Mouse (Mus musculus) cerebellum, postnatal 25 days (tissue): ENCODE data around the gene Alk.

ENCODE experiments used
- DNase-seq, 2 experiments: peaks; one replicate each; pipeline ENCODE4 v3.0.0; 2021; ENCODE audit warnings: mixed read lengths in 2 of 2

Alk gene

GRCm38 (mm10) chr17:72395956-72396355 lies 208.5 kb downstream of the Alk start:
- DNase-seq, result no peak

DNA sequence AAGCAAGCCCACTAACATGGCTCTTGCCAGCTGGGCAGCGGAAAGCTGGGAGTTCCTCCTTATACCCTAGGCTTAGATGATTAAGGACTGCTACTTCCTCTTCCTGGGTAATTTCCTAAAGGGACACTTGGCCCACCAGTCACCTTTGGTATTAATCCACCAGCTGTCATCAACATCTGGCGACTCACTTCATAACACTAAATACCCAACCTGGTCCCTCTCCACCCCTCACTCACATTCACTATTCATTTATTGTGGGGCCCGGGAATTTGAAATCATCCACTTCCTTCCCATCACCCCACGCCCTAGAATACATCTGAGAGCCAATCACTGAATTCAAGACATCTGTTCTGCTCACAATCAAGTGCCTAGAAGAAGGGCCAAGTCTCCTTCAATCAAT lies 235.4 kb downstream of the Alk start:
- DNase-seq, result no peak

DNA sequence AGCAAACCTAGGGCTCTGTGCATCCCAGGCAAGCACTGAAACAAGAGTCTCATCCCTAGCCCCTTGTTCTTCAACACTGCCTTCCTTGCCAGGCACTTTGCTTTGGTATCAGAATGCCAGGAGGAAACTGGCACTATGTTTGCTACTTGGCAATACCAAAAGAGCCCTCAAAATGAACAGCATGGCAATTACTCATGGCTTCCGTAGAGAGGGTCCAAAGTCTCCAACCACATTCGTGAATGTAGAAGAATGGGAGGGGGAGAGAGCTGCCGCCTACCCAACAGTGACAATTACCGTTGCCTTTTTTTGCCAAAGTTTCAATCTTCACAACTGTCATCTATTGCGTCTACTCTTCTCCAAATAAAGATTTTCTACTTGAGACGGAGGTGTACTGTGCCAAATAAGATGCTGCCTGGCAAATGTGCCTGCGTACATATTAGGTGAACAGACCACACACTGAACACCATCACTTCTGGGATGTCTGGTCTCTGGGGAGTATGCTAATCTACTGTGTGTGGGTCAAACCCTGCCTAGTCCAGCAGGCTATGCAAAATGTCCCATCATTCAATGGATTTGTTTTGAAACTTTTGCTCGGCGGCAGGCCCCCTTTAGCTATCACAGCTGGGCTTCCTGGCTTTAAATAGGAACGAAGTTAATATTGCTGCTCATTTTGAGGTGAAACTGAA lies 241.5 kb downstream of the Alk start:
- no peak for DNase-seq

DNA sequence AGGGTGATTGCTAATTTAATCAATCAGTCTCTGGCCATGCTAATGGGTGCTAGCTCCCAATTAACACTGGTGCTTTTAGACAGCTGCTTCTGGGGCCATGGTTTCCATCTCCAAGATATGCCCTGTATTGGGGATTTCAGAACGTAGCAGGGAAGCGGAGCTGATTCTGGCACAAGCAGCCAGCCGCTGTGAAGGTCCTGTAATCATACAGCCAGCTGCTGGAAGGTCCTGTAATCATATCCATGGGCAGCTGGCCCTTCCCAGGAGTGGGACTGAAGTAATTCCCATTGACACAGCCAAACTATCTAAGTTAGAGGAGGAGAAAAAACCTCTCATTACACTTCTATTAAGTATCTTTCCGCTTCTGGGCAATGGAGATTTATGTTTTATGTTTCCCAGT lies 242.5 kb downstream of the Alk start:
- no peak for DNase-seq

DNA sequence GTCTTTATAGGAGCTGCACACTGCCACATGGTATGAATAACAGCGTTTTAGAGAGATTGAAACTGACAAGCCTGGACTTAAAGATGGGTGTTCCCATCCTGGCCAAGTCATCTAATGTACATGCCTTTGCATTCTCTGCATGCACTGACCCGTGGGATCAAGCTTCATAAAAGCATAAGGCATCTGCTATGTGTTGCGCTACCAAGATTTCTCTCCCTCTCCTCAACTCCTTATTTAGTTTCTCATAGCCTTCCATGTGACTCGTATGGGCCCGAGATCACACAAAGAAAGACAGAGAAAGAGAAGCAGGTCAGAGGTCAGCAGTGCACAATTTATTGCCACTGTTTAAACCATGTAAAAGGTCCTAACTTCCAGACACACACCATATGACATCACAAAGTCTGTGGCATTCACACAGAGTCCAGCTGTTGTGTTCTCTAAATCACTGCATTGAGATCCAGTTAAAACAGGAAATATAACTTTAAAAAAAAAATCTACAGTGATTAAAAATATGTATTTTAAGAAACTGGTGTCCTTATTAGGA lies 247.6 kb downstream of the Alk start:
- DNase-seq, result no peak

- DNase-seq, result no peak
Observed at GRCm38 (mm10) chr17:72339437-72339836, 265.0 kb downstream of the Alk start.

DNA sequence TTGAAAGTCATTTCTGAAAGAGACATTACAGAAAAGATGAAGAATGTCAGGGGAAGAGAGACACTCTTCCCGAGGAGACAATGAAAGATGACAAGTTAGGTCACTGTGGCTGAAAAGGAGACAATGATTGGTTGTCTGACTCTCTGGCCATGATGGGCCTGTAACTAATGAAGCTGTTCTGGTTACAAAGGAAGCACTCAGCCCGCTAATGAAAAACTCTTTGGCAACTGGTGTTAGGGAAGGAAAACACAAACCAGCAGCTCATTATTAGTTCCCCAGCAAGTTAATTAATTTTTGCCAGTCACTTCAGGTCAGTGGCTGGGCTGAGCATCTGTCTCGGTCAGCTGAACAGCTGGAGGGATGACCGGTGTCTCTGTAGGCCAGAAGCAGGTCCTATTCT lies 271.5 kb downstream of the Alk start:
- DNase-seq, result no peak

DNA sequence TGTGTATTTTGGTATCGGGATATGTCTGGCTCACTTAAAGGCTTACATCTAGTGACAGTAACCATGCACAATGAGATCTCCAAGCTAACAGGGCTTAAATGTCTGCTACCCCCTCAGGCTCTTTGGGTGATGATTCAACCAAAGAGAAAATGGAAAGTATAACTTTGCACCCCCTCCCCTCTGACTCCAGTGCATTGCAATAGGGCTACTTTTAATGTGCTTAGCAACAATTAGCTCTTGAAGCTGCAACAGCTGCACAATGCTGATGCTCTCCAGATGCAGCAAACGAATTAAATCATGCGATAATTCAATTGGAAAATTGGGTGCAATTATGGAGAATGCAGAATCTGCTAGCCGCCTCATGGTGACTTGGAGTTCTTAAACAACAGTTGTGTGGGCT lies 278.5 kb downstream of the Alk start:
- no peak for DNase-seq

DNA sequence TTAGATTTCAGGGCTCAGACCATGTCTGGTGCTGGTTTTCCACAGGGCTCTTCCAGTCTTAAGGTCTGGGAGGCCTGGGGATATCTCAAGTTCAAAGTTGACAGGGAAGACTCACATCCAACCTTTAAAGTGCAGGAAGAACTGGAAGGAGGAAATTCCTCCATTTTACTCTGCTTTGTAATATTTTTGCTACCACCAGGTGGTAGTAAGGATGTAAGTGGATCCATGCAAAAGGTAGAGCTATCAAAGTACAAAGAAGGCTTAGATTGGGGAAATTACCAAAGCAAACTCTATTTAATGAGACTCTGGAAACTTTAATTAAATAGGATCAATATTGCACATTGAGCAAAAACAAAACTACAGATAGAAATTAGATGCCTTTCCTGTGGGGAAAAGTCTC lies 284.9 kb downstream of the Alk start:
- no peak for DNase-seq

GRCm38 (mm10) chr17:72299651-72300050 lies 304.8 kb downstream of the Alk start:
- DNase-seq, result no peak

DNA sequence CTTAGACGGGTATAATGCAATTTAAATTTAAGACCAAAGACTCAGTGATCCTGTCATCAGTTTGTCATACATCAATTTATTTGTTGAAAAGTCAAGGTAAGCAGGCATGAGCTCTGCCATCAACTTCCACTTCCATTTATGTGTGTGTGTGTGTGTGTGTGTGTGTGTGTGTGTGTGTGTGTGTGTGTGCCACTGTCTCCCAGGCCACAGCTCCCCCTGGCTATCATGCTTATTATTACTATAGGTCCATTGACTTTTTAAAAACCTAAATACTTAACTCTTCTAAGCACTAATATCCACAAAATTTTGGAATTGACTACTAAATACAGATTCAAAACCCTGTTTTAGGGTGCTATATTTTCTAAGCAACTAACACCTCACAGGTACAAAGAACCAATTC lies 308.1 kb downstream of the Alk start:
- no peak for DNase-seq

- no peak for DNase-seq
Observed at GRCm38 (mm10) chr17:72293267-72293580, 311.2 kb downstream of the Alk start.

DNA sequence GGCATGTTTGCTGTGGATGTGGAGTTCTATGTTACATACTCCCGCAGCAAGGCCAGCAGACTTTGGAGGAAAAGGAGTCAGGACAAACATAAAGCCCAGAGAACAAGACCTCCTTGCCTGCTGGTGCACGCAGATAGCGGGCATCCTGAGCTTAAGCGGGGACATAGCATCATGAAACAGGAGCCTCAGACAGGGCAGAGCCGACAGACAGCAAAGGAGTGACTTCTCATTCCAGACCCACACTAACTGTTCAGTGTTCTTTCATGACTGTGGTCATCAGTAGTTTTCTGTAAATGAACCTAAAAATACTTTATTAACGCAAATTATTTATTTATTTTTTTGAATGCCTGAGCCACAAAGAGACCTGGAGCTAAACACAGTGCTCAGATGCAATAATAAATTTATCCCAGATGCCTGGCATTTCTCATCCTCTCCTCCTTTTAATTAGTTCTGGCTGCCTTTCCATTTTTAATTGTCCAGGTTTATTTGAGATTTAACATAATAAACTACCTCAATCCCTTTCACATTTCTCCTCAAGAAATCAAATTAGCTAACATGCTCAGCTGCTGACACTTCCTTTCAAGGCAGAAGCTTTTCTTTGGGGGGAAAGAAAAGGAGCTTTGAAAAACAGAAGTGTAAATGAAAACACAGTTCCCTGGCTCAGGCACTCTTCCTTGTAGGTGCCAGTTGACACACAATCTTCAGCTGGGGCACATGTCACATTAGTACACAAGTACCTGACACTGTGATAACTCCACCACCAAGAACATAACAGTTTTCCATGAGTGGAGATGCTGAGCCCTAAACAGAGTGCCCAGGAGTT lies 311.8 kb downstream of the Alk start:
- no peak for DNase-seq

DNA sequence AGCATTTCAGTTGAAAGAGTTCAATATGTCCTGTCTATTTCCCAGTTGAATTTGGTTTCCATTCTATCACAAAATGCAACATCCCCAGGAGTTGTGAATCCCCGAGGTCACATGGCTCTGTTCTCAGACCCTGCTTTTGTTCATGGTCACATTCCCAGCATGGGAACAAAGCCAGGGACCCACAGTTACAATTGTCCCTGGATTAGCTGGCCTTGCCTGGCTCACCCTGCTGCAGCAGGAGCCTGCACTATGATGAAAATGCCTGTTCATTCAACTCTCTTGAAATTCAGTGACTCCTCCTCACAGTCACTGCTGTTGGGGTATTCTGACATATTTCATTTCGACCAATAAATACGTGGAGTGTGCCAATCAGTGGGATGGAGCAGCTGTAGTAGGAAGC lies 318.5 kb downstream of the Alk start:
- no peak for DNase-seq

- DNase-seq, result no peak
Observed at GRCm38 (mm10) chr17:72278296-72278695, 326.1 kb downstream of the Alk start.

- DNase-seq, result no peak
Observed at GRCm38 (mm10) chr17:72276778-72277177, 327.6 kb downstream of the Alk start.

- no peak for DNase-seq
Observed at GRCm38 (mm10) chr17:72275391-72275904, 329.0 kb downstream of the Alk start.

DNA sequence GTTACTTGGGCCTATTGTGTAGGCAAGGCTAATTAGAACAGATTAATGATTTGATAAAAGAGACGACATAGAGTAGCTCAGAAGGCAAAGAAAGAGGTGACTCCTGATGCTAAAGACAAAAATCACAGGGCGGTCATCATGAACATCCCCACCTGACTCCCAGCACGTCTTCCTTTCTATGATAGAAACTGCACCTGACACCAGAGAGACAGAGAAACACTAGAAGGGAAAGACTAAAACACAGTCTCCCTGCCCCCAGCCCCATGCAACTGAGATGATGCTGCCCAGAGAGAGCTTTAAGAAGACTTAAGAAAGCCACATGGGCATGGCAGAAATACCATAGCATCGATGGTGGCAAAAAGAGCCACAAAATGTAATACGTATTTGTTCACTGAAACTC lies 330.2 kb downstream of the Alk start:
- no peak for DNase-seq

DNA sequence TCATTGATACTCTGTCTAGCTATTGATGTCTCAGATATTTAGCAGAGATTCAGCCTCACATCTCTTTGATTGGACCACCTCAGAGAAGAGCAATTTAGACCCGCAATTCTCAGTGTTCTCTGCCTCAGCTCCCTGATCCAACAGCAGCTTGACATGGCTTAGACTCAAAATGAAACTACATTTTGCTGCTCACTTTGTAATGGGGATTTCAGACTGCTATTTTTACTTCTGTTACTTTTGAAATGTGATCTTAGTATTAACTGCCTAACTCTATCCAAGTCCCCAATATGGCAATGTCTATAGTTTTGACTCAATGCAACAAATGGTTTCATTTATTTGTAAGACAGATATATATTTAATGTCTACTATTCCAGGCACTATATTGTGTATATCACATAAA lies 332.8 kb downstream of the Alk start:
- DNase-seq, result no peak

GRCm38 (mm10) chr17:72268529-72268928 lies 335.9 kb downstream of the Alk start:
- no peak for DNase-seq

- DNase-seq, result peak in 1 of 2 experiments; percentile 16
Observed at GRCm38 (mm10) chr17:72265171-72266022, 339.0 kb downstream of the Alk start.

GRCm38 (mm10) chr17:72253411-72253810 lies 351.0 kb downstream of the Alk start:
- DNase-seq, result peak in 1 of 2 experiments; percentile 20

GRCm38 (mm10) chr17:72251554-72251953 lies 352.9 kb downstream of the Alk start:
- DNase-seq, result no peak
